Mouse (Mus musculus): Measurements from ENCODE around the gene Dpp7. TPM values are rescaled to one million over a fixed set of nuclear protein-coding genes. Genes with fewer than 3 reads are reported as not detected.

Dpp7 gene
- polyA plus RNA-seq (2014; fragmentation: Nextera tagmentation; extraction: Ambion mirVana) = 15.9 and 16.0 TPM in 2 replicates

DNA sequence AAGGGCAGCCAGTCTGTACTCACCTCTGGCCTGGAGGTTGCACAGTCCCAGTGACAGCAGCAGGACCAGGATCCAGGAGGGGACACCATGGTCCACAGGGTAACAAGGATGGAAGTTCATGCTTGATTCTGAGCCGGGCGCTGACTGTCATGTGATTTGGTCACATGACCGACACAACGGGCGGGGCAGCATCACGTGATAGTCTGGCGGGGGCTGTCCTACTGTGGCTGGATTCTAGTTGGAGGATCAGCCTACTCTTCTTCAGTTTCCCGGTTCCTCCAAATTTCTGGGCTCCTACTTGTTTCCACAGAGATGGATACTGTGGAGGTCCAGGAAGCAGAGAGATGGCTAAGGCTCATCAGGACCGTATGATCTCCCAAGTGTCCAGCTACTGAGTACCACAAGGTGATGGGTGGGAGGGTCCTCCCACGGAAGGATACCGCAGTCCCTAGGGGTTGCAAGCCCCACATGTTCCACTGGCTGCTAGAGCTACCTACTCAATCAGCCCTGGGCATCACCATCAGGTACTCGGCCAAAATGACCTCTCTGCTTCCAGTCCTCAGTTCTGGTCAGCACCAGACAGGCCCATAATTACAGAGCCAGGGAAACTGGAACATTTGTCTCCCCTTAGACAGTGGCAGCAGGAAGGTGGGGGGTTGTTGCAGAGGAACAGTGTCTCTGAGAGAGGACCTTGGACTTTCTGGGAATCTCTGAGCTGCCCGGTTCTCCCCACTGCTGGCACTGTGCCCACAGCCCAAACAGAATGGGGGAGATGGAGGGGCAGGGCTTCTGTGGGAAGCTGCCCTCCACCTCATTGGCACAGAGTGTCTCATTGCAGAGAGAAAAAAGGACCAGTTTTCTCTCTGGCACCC, at the start of gene Dpp7:
TSS of gene Dpp7 (minus strand) at position 152 of the 872 bp plus-strand sequence.
- ATAC-seq (ENCODE audit: low FRiP score) (peak; percentile 87), DNase-seq (ENCODE audit: low spot score, missing footprints) (peak; percentile 98)
- Histone ChIP-seq H3K4me2 (peak within 1 kb of the TSS; percentile 73), H3K36me3 (ENCODE audit: control insufficient read depth, insufficient read depth, low read length) (0 out of 2 replicates have a peak, but pooled peaks cover 2% of the 10 kb centered on the region), H3K4me1 (ENCODE audit: control insufficient read depth, insufficient read depth, low read length) (peaks cover 10% of the 10 kb centered on the region), H3K9me3 (ENCODE audit: control insufficient read depth, low read length) (no peaks in the 10 kb centered on the region), H3K4me3 (ENCODE audit: low read depth, low read length) (peak within 1 kb of the TSS; percentile 47), H3K9ac (ENCODE audit: low read length) (peak within 1 kb of the TSS; percentile 59), H3K27ac (ENCODE audit: low read depth, low read length) (no peak within 1 kb of the TSS), H3K27me3 (ENCODE audit: control insufficient read depth, insufficient read depth, low read length) (no peaks in the 10 kb centered on the region)
- WGBS = 7% methylated on average over 13 of the region's 13 CpGs

DNA sequence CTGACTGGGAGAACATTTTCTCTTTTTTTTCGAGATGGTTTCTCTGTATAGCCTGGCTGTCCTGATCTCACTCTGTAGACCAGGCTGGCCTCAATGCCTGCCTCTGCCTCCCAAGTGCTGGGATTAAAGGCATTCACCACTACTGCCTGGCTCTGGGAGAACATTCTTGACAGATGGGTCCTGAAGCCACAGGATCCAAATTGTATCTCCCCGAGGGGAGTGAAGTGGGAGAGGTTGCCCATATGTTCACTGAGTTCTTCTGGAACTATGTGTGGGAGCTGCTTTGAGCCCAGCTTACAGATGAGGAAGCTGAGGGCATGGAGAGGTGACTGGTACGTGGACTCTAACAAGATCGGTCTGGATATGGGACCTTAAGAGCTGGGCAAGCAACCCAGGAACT, 47.8 kb upstream of the Dpp7 start:
- Histone ChIP-seq H3K27me3 (ENCODE audit: control insufficient read depth, insufficient read depth, low read length) (peaks cover 13% of the 10 kb centered on the region; the same call in 1 of the 2 replicates), H3K27ac (ENCODE audit: low read depth, low read length) (no peak overlapping the region), H3K9ac (ENCODE audit: low read length) (peak overlapping the region; percentile 95), H3K4me2 (peak overlapping the region; percentile 84), H3K36me3 (ENCODE audit: control insufficient read depth, insufficient read depth, low read length) (no peaks in the 10 kb centered on the region; the same call in 1 of the 2 replicates), H3K4me3 (ENCODE audit: low read depth, low read length) (peak overlapping the region; percentile 91), H3K4me1 (ENCODE audit: control insufficient read depth, insufficient read depth, low read length) (peaks cover 5% of the 10 kb centered on the region), H3K9me3 (ENCODE audit: control insufficient read depth, low read length) (no peaks in the 10 kb centered on the region)
- 86% methylated on average over 4 of the region's 4 CpGs for WGBS
- DNase-seq (ENCODE audit: low spot score, missing footprints) (no peak), ATAC-seq (ENCODE audit: low FRiP score) (no peak)

DNA sequence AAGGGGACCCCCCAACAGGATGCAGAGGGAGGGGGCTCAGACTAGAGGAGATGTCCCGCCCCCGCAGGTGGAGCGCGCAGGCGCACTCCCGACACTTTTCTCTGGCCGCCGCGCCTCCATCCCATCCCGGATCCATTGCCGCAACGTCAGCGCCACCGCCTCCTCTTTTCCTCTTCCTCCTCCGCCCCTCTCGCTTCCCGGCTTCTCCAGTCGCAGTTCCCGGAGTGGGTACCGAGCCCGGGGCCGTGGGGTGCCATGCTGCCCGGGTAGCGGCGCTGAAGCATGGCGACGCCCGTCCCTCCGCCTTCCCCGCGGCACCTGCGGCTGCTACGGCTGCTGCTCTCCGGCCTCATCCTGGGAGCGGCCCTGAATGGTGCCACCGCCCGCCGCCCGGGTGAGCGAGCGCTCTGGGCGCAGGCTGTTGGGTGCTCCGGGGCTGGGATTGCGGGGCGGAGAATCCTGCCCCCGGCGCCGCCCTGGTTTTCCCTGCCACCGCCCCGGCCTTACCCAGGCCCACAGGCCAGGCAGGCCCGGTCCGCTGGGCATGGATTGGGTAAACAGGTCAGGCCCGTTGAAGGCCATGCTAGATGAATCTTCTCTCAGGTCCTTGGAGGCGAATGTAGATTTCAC, 46.9 kb upstream of the Dpp7 start:
- Histone ChIP-seq H3K4me3 (ENCODE audit: low read depth, low read length) (peak overlapping the region; percentile 91), H3K9ac (ENCODE audit: low read length) (peak overlapping the region; percentile 95), H3K27me3 (ENCODE audit: control insufficient read depth, insufficient read depth, low read length) (peaks cover 16% of the 10 kb centered on the region), H3K4me1 (ENCODE audit: control insufficient read depth, insufficient read depth, low read length) (peaks cover 5% of the 10 kb centered on the region), H3K27ac (ENCODE audit: low read depth, low read length) (peak overlapping the region; percentile 54; the same call in 1 of the 2 replicates), H3K36me3 (ENCODE audit: control insufficient read depth, insufficient read depth, low read length) (no peaks in the 10 kb centered on the region), H3K4me2 (peak overlapping the region; percentile 84), H3K9me3 (ENCODE audit: control insufficient read depth, low read length) (no peaks in the 10 kb centered on the region)
- 1% methylated on average over 52 of the region's 54 CpGs for WGBS
- DNase-seq (ENCODE audit: low spot score, missing footprints) (peak; percentile 96), ATAC-seq (ENCODE audit: low FRiP score) (peak; percentile 71)

DNA sequence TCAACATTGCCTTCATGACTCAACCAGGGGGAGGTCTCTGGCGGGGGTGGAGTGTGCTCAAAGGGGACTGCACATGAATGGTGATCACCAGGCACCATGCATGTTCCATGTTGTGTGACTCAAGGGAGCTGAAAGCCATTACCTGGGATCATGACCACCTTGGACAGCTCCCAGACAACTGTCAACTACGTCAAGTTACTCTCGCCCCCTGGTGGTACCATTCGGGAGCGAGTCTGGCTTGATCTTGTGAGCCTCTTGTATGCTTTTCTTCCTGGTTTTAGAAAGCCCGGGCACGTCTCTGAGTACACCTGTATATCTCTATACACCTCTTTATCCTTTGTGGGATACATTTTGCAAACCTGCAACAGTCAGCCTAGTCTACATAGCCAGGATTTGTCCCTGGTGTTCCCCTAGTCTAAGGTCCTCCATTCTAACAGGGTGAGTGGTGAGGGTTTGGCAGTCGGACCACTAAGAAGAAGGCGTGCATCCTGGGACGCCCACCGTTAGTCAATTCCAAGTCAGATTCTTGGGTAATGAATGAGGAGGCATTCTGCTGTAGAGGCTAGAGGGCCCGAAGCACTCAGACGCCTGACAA, 46.3 kb upstream of the Dpp7 start:
- H3K4me3 ChIP-seq (ENCODE audit: low read depth, low read length) = peak overlapping the region; percentile 91
- peak; percentile 12 for ATAC-seq (ENCODE audit: low FRiP score)
- peak overlapping the region; percentile 54; the same call in 1 of the 2 replicates for H3K27ac ChIP-seq (ENCODE audit: low read depth, low read length)
- peaks cover 17% of the 10 kb centered on the region for H3K27me3 ChIP-seq (ENCODE audit: control insufficient read depth, insufficient read depth, low read length)
- no peaks in the 10 kb centered on the region for H3K9me3 ChIP-seq (ENCODE audit: control insufficient read depth, low read length)
- DNase-seq (ENCODE audit: low spot score, missing footprints) = peak; percentile 98
- peaks cover 5% of the 10 kb centered on the region for H3K4me1 ChIP-seq (ENCODE audit: control insufficient read depth, insufficient read depth, low read length)
- peak overlapping the region; percentile 84 for H3K4me2 ChIP-seq
- no peaks in the 10 kb centered on the region for H3K36me3 ChIP-seq (ENCODE audit: control insufficient read depth, insufficient read depth, low read length)
- WGBS = under 1% methylated on average over 13 of the region's 13 CpGs
- H3K9ac ChIP-seq (ENCODE audit: low read length) = peak overlapping the region; percentile 95

DNA sequence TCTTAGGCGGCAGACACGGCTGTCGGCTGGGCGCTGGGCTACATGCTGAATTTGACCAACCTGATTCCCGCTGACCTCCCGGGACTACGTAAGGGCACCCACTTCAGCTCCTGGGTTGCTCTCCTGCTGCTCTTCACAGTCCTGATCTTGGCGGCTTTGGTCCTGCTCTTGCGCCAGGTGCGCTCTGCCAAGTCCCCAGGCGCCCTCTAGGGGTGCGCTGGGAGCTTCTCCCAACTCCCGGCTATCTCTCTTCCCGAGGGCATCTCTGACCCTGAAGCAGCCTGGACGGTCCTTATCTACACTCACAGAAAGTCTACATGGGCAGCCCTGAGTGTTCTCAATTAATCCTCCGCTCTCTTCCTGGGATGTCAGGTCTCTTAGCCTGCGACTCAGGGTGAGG, 44.6 kb upstream of the Dpp7 start:
- Histone ChIP-seq H3K4me2 (peak overlapping the region; percentile 20), H3K4me3 (ENCODE audit: low read depth, low read length) (peak overlapping the region; percentile 9; the same call in 1 of the 2 replicates), H3K9me3 (ENCODE audit: control insufficient read depth, low read length) (no peaks in the 10 kb centered on the region), H3K36me3 (ENCODE audit: control insufficient read depth, insufficient read depth, low read length) (no peaks in the 10 kb centered on the region), H3K9ac (ENCODE audit: low read length) (no peak overlapping the region), H3K4me1 (ENCODE audit: control insufficient read depth, insufficient read depth, low read length) (peaks cover 8% of the 10 kb centered on the region), H3K27ac (ENCODE audit: low read depth, low read length) (no peak overlapping the region), H3K27me3 (ENCODE audit: control insufficient read depth, insufficient read depth, low read length) (peaks cover 32% of the 10 kb centered on the region)
- DNase-seq (ENCODE audit: low spot score, missing footprints) (peak; percentile 89), ATAC-seq (ENCODE audit: low FRiP score) (no peak)
- WGBS = 3% methylated on average over 17 of the region's 17 CpGs

DNA sequence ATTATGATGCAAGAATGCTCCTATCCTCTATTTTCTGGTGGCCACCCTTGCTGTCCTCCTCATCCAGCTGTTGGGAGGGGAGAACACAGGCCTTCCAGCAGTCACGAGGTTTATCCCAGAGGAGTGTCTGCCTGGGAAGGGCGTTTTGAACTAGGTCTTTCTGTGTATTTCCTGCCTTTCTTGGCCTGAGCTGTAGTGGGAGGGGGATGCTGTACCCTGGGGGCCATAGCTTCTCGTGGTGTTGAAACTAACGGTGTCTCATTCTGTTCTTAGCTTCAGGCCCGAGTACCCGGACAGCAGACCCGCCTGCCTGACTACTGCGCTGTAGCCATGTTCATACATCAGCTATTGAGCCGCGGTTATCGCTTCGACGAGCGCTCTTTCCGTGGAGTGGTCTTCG, 44.1 kb upstream of the Dpp7 start:
- no peak overlapping the region for H3K27ac ChIP-seq (ENCODE audit: low read depth, low read length)
- peaks cover 36% of the 10 kb centered on the region for H3K27me3 ChIP-seq (ENCODE audit: control insufficient read depth, insufficient read depth, low read length)
- H3K4me1 ChIP-seq (ENCODE audit: control insufficient read depth, insufficient read depth, low read length) = peaks cover 10% of the 10 kb centered on the region
- no peak for DNase-seq (ENCODE audit: low spot score, missing footprints)
- 26% methylated on average over 16 of the region's 16 CpGs for WGBS
- ATAC-seq (ENCODE audit: low FRiP score) = no peak
- H3K4me2 ChIP-seq = peak overlapping the region; percentile 20
- H3K36me3 ChIP-seq (ENCODE audit: control insufficient read depth, insufficient read depth, low read length) = no peaks in the 10 kb centered on the region
- no peak overlapping the region for H3K9ac ChIP-seq (ENCODE audit: low read length)
- no peaks in the 10 kb centered on the region for H3K9me3 ChIP-seq (ENCODE audit: control insufficient read depth, low read length)
- H3K4me3 ChIP-seq (ENCODE audit: low read depth, low read length) = peak overlapping the region; percentile 9; the same call in 1 of the 2 replicates

DNA sequence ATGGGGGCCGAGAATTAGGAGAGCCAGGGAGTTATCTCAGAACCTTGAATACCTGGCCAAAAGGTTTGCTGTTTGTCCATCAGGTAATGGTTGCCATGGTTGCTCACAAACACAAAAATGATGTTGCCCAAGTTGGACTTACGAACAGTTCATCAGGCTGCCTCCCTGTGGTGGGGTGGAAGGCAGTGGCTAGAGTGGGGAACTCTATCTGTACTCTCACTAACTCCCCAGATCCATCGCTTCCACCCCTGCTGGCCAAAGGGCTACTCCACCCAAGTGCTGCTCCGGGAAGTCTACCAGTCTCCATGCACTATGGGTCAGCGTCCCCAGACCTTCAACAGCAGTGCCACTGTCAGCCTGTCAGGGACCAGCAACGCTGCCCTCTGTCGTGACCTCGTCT, 42.9 kb upstream of the Dpp7 start, which contains the start of gene Npdc1:
TSS of gene Npdc1 (plus strand) at position 301 of the 400 bp plus-strand sequence.
- no peak within 1 kb of the TSS for H3K4me2 ChIP-seq

DNA sequence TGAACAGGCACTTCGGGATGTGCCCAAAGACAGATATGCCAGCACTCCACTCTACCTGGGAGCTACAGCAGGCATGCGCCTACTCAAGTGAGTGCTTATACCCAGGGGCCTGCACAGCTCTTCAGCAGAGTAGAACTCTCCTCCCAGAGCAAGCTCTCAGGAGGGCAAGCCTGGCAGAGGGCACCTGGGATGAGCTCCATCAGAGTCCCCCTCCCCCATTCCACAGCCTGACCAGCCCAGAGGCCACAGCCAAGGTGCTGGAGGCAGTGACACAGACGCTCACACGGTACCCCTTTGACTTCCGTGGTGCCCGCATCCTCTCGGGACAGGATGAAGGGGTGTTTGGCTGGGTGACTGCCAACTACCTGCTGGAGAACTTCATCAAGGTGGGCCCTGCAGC, 41.9 kb upstream of the Dpp7 start:
- no peak overlapping the region for H3K4me3 ChIP-seq (ENCODE audit: low read depth, low read length)
- 96% methylated on average over 7 of the region's 7 CpGs for WGBS
- peaks cover 5% of the 10 kb centered on the region for H3K4me1 ChIP-seq (ENCODE audit: control insufficient read depth, insufficient read depth, low read length)
- DNase-seq (ENCODE audit: low spot score, missing footprints) (no peak), ATAC-seq (ENCODE audit: low FRiP score) (no peak)
- H3K36me3 ChIP-seq (ENCODE audit: control insufficient read depth, insufficient read depth, low read length) = no peaks in the 10 kb centered on the region
- H3K9me3 ChIP-seq (ENCODE audit: control insufficient read depth, low read length) = no peaks in the 10 kb centered on the region
- peaks cover 42% of the 10 kb centered on the region for H3K27me3 ChIP-seq (ENCODE audit: control insufficient read depth, insufficient read depth, low read length)
- H3K4me2 ChIP-seq = no peak overlapping the region
- no peak overlapping the region for H3K9ac ChIP-seq (ENCODE audit: low read length)
- H3K27ac ChIP-seq (ENCODE audit: low read depth, low read length) = no peak overlapping the region

More for the DNA sequence above, 42.9 kb upstream of the Dpp7 start, which contains the start of gene Npdc1:
- Histone ChIP-seq H3K9me3 (ENCODE audit: control insufficient read depth, low read length) (no peaks in the 10 kb centered on the region), H3K4me3 (ENCODE audit: low read depth, low read length) (no peak within 1 kb of the TSS), H3K9ac (ENCODE audit: low read length) (no peak within 1 kb of the TSS), H3K27me3 (ENCODE audit: control insufficient read depth, insufficient read depth, low read length) (peaks cover 42% of the 10 kb centered on the region), H3K27ac (ENCODE audit: low read depth, low read length) (no peak within 1 kb of the TSS), H3K4me1 (ENCODE audit: control insufficient read depth, insufficient read depth, low read length) (peaks cover 6% of the 10 kb centered on the region), H3K36me3 (ENCODE audit: control insufficient read depth, insufficient read depth, low read length) (no peaks in the 10 kb centered on the region)
- ATAC-seq (ENCODE audit: low FRiP score) (no peak), DNase-seq (ENCODE audit: low spot score, missing footprints) (no peak)
- 68% methylated on average over 8 of the region's 8 CpGs for WGBS

Measured in midbrain, embryonic 11.5 days (tissue).